Mouse (Mus musculus) lung, postnatal 0 days (tissue): ENCODE measurements around the gene Rbpj. TPM values are rescaled to one million over a fixed set of nuclear protein-coding genes. Genes with fewer than 3 reads are reported as not detected.

Experiments used
- ATAC-seq: fragments of 200-750 bp; cut with Nextera tagmentation; 2 replicates; pipeline ENCODE4 v1.8.0; 2017; ENCODE audit warnings: moderate library complexity
- DNase-seq: peaks from one replicate; pipeline ENCODE4 v3.0.0-alpha.2; 2016; ENCODE audit warnings: low spot score
- H3K27ac ChIP-seq: fragments of 300-500 bp; sonication (generic); 2 replicates; pipeline ENCODE4 v1.5.1; 2014; ENCODE audit warnings: antibody characterized with exemption, mild to moderate bottlenecking, low read length, mixed read lengths
- H3K27me3 ChIP-seq: fragments of 300-500 bp; sonication (generic); replicated peaks from 2 replicates; pipeline ENCODE4 v1.6.1; 2014; ENCODE audit warnings: low read length, mixed read lengths; ENCODE audit not compliant: insufficient read depth
- H3K36me3 ChIP-seq: fragments of 300-500 bp; sonication (generic); 2 replicates; pipeline ENCODE4 v1.6.1; 2014; ENCODE audit warnings: low read length, mixed read lengths; ENCODE audit not compliant: insufficient read depth
- H3K4me1 ChIP-seq: fragments of 300-500 bp; sonication (generic); 2 replicates; pipeline ENCODE4 v1.6.1; 2014; ENCODE audit warnings: antibody characterized with exemption, low read depth, low read length, mixed read lengths; ENCODE audit not compliant: insufficient read depth
- H3K4me2 ChIP-seq: fragments of 300-500 bp; sonication (generic); replicated peaks from 2 replicates; pipeline ENCODE4 v1.6.1; 2014; ENCODE audit warnings: low read depth, mild to moderate bottlenecking, low read length, moderate library complexity, mixed read lengths
- H3K4me3 ChIP-seq: fragments of 300-500 bp; sonication (generic); 2 replicates; pipeline ENCODE4 v1.5.1; 2014; ENCODE audit warnings: low read depth, low read length
- H3K9ac ChIP-seq: fragments of 300-500 bp; sonication (generic); replicated peaks from 2 replicates; pipeline ENCODE4 v1.6.1; 2014; ENCODE audit warnings: low read depth, mild to moderate bottlenecking
- H3K9me3 ChIP-seq: fragments of 300-500 bp; sonication (generic); 2 replicates; pipeline ENCODE4 v1.6.1; 2016; ENCODE audit warnings: low read length, mixed read lengths
- CTCF ChIP-seq: IDR thresholded peaks from 2 replicates; pipeline ENCODE4 v1.5.1; 2016; ENCODE audit warnings: antibody characterized with exemption, mild to moderate bottlenecking
- EP300 ChIP-seq: IDR thresholded peaks from 2 replicates; pipeline ENCODE4 v1.6.1; 2016; ENCODE audit warnings: antibody characterized with exemption, mild to moderate bottlenecking, control low read depth
- WGBS: fragments of 180-500 bp; shearing (Covaris S2); extraction: QIAGEN DNeasy Blood & Tissue Kit; methylation state at CpG from one replicate; pipeline ENCODE4 v1.1.7; 2014; 5-methylcytosine and 5-hydroxymethylcytosine counted together
- polyA plus RNA-seq: library from polyadenylated mRNA; unstranded; fragments of >200 nt; fragmentation: Nextera tagmentation; extraction: Ambion mirVana; gene quantifications from 2 replicates; pipeline ENCODE4 v1.2.1, GENCODE M21; 2015

The Rbpj gene
- polyA plus RNA-seq, 1 experiment from 2014 or later: 22.7 TPM

- no peak overlapping the region for H3K4me2 ChIP-seq
These were observed 210.7 kb downstream of the Rbpj start for GRCm38 (mm10) chr5:53676671-53677070.

GRCm38 (mm10) chr5:53678036-53678767 is 212.2 kb downstream of the Rbpj start:
- H3K9ac ChIP-seq: no peak overlapping the region
- H3K4me2 ChIP-seq: no peak overlapping the region
- no peak for TF ChIP-seq CTCF
- TF ChIP-seq EP300: no peak
- no peaks in the 10 kb centered on the region for H3K27me3 ChIP-seq
- DNase-seq (no peak), ATAC-seq (no peak)
- no peaks in the 10 kb centered on the region for H3K36me3 ChIP-seq
- 51% methylated on average over 13 of the region's 13 CpGs for WGBS
- no peak overlapping the region for H3K4me3 ChIP-seq
- H3K9me3 ChIP-seq: no peaks in the 10 kb centered on the region
- no peaks in the 10 kb centered on the region for H3K4me1 ChIP-seq
- no peak overlapping the region for H3K27ac ChIP-seq

More at GRCm38 (mm10) chr5:53676671-53677070, 210.7 kb downstream of the Rbpj start:
- no peaks in the 10 kb centered on the region for H3K27me3 ChIP-seq
- H3K9ac ChIP-seq: no peak overlapping the region
- H3K36me3 ChIP-seq: no peaks in the 10 kb centered on the region
- WGBS: 35% methylated on average over 8 of the region's 8 CpGs
- no peak overlapping the region for H3K4me3 ChIP-seq
- no peak overlapping the region for H3K27ac ChIP-seq
- H3K9me3 ChIP-seq: no peaks in the 10 kb centered on the region
- ATAC-seq (no peak), DNase-seq (no peak)
- no peaks in the 10 kb centered on the region for H3K4me1 ChIP-seq
- TF ChIP-seq CTCF: no peak
- TF ChIP-seq EP300: no peak

GRCm38 (mm10) chr5:53679651-53680050 is 213.7 kb downstream of the Rbpj start:
- Histone ChIP-seq H3K27me3 (no peaks in the 10 kb centered on the region), H3K9ac (no peak overlapping the region), H3K9me3 (no peaks in the 10 kb centered on the region), H3K36me3 (no peaks in the 10 kb centered on the region), H3K4me3 (no peak overlapping the region), H3K27ac (no peak overlapping the region), H3K4me1 (peaks cover 5% of the 10 kb centered on the region; the same call in 1 of the 2 replicates), H3K4me2 (no peak overlapping the region)
- no peak for ATAC-seq
- TF ChIP-seq EP300 (no peak), CTCF (no peak)
- 67% methylated on average over 6 of the region's 6 CpGs for WGBS
- no peak for DNase-seq

GRCm38 (mm10) chr5:53683916-53684315 is 218.0 kb downstream of the Rbpj start:
- DNase-seq (no peak), ATAC-seq (no peak)
- Histone ChIP-seq H3K4me2 (no peak overlapping the region), H3K4me1 (peaks cover 5% of the 10 kb centered on the region; the same call in 1 of the 2 replicates), H3K9ac (no peak overlapping the region), H3K4me3 (no peak overlapping the region), H3K9me3 (no peaks in the 10 kb centered on the region), H3K36me3 (no peaks in the 10 kb centered on the region), H3K27ac (no peak overlapping the region), H3K27me3 (no peaks in the 10 kb centered on the region)
- WGBS: 53% methylated on average over 3 of the region's 3 CpGs
- TF ChIP-seq CTCF (no peak), EP300 (no peak)

GRCm38 (mm10) chr5:53684417-53684816 is 218.5 kb downstream of the Rbpj start:
- ATAC-seq: no peak
- Histone ChIP-seq H3K9me3 (no peaks in the 10 kb centered on the region), H3K36me3 (no peaks in the 10 kb centered on the region), H3K4me3 (no peak overlapping the region), H3K4me2 (no peak overlapping the region), H3K27ac (no peak overlapping the region), H3K4me1 (peaks cover 5% of the 10 kb centered on the region; the same call in 1 of the 2 replicates), H3K27me3 (no peaks in the 10 kb centered on the region), H3K9ac (no peak overlapping the region)
- TF ChIP-seq EP300 (no peak), CTCF (no peak)
- DNase-seq: no peak
- 67% methylated on average over 1 of the region's 1 CpGs for WGBS

- DNase-seq: no peak
- Histone ChIP-seq H3K27ac (no peak overlapping the region), H3K9me3 (no peaks in the 10 kb centered on the region), H3K4me2 (no peak overlapping the region), H3K9ac (no peak overlapping the region), H3K36me3 (no peaks in the 10 kb centered on the region), H3K4me1 (peaks cover 5% of the 10 kb centered on the region; the same call in 1 of the 2 replicates), H3K4me3 (no peak overlapping the region), H3K27me3 (no peaks in the 10 kb centered on the region)
- WGBS: 68% methylated on average over 4 of the region's 4 CpGs
- no peak for TF ChIP-seq EP300
- ATAC-seq: no peak
These were observed 219.7 kb downstream of the Rbpj start for GRCm38 (mm10) chr5:53685623-53686022.
